Mouse (Mus musculus) cerebellum, adult 11-12 months (tissue): ENCODE measurements around the gene Rwdd2a.
"Not testable (repeated sequence)": the region's sequence is repeated elsewhere in the genome, so short reads cannot be mapped to it uniquely, and the experiment has no call there.

Experiments
- DNase-seq: peaks from one replicate; pipeline ENCODE4 v3.0.0; 2022

Rwdd2a gene

GRCm38 (mm10) chr9:86592676-86593668 lies 21.2 kb downstream of the Rwdd2a start:
- DNase-seq, result no peak

GRCm38 (mm10) chr9:86594357-86594767 lies 22.6 kb downstream of the Rwdd2a start:
- not testable (repeated sequence) for DNase-seq

- not testable (repeated sequence) for DNase-seq
Measured at GRCm38 (mm10) chr9:86596983-86597382, 25.2 kb downstream of the Rwdd2a start.

GRCm38 (mm10) chr9:86599723-86600303 lies 28.0 kb downstream of the Rwdd2a start:
- DNase-seq, result no peak

- DNase-seq, result no peak
Measured at GRCm38 (mm10) chr9:86605776-86606175, 34.0 kb downstream of the Rwdd2a start.

GRCm38 (mm10) chr9:86612091-86612490 lies 40.3 kb downstream of the Rwdd2a start:
- DNase-seq, result no peak

GRCm38 (mm10) chr9:86615765-86616164 lies 44.0 kb downstream of the Rwdd2a start:
- no peak for DNase-seq

GRCm38 (mm10) chr9:86617837-86618492 lies 46.2 kb downstream of the Rwdd2a start:
- DNase-seq, result no peak

GRCm38 (mm10) chr9:86619341-86620139 lies 47.7 kb downstream of the Rwdd2a start:
- DNase-seq, result no peak

- DNase-seq, result peak; percentile 7
Measured at GRCm38 (mm10) chr9:86622062-86622461, 50.3 kb downstream of the Rwdd2a start.

- no peak for DNase-seq
Measured at GRCm38 (mm10) chr9:86624039-86624438, 52.2 kb downstream of the Rwdd2a start.
